Mouse (Mus musculus) heart, embryonic 16.5 days (tissue): ENCODE data around the gene Adam1a. TPM values are rescaled to one million over a fixed set of nuclear protein-coding genes. Genes with fewer than 3 reads are reported as not detected.

Experiments
- ATAC-seq: fragments of 200-750 bp; cut with Nextera tagmentation; replicated peaks from 2 replicates; pipeline ENCODE4 v1.8.0; 2017; ENCODE audit warnings: moderate number of reproducible peaks; ENCODE audit not compliant: insufficient read depth, low FRiP score; ENCODE audit errors: extremely low read depth
- H3K27ac ChIP-seq: fragments of 300-500 bp; sonication (generic); 2 replicates; pipeline ENCODE4 v1.5.1; 2014; ENCODE audit warnings: mild to moderate bottlenecking, low read length, control low read depth, moderate library complexity
- H3K27me3 ChIP-seq: fragments of 300-500 bp; sonication (generic); 2 replicates; pipeline ENCODE4 v1.6.1; 2014; ENCODE audit warnings: low read length, mixed read lengths; ENCODE audit not compliant: control insufficient read depth, insufficient read depth
- H3K36me3 ChIP-seq: fragments of 300-500 bp; sonication (generic); 2 replicates; pipeline ENCODE4 v1.6.1; 2014; ENCODE audit not compliant: control insufficient read depth, insufficient read depth
- H3K4me1 ChIP-seq: fragments of 300-500 bp; sonication (generic); 2 replicates; pipeline ENCODE4 v1.6.1; 2014; ENCODE audit warnings: low read length, mixed read lengths; ENCODE audit not compliant: control insufficient read depth, insufficient read depth
- H3K4me2 ChIP-seq: fragments of 300-500 bp; sonication (generic); 2 replicates; pipeline ENCODE4 v1.6.1; 2014; ENCODE audit warnings: low read depth, mild to moderate bottlenecking, control low read depth, low read length
- H3K4me3 ChIP-seq: fragments of 300-500 bp; sonication (generic); 2 replicates; pipeline ENCODE4 v1.5.1; 2014; ENCODE audit warnings: mild to moderate bottlenecking, control low read depth, low read length
- H3K9ac ChIP-seq: fragments of 300-500 bp; sonication (generic); 2 replicates; pipeline ENCODE4 v1.6.1; 2014; ENCODE audit warnings: low read length, control low read depth
- H3K9me3 ChIP-seq: fragments of 300-500 bp; sonication (generic); replicated peaks from 2 replicates; pipeline ENCODE4 v1.6.1; 2016; ENCODE audit warnings: low read length; ENCODE audit not compliant: control insufficient read depth
- WGBS: fragments of 180-500 bp; shearing (Covaris S2); extraction: QIAGEN DNeasy Blood & Tissue Kit; methylation state at CpG from one replicate; pipeline ENCODE4 v1.1.7; 2014; 5-methylcytosine and 5-hydroxymethylcytosine counted together
- polyA plus RNA-seq: library from polyadenylated mRNA; unstranded; fragments of >200 nt; fragmentation: Nextera tagmentation; extraction: Ambion mirVana; gene quantifications from 2 replicates; pipeline ENCODE4 v1.2.1, GENCODE M21; 2015

The Adam1a gene
- polyA plus RNA-seq, 1 experiment from 2014 or later: 0.54 TPM

DNA sequence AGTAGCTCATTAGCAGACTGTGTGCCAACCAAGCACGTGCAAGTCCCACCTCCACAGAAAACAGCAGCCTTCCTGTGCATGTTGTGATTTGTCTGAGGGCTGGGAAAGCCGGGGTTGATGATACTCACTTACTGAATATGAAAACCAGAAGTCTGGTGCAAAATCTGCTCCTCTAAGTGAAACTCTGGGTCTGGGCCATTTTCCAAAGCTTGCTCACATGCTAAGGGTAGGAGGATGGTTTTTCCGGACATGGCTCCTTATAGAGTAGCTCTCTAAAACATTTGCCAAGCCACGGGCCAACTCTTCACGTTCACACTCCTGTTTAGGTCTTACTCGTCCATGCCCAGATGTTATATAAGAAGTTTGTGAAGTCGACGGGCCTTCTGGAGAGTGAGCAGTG lies 52.0 kb downstream of the Adam1a start:
- Histone ChIP-seq H3K9ac (no peak overlapping the region), H3K27ac (no peak overlapping the region), H3K4me1 (no peaks in the 10 kb centered on the region), H3K4me3 (no peak overlapping the region), H3K27me3 (no peaks in the 10 kb centered on the region), H3K4me2 (no peak overlapping the region), H3K36me3 (no peaks in the 10 kb centered on the region), H3K9me3 (no peaks in the 10 kb centered on the region)
- ATAC-seq: no peak
- 56% methylated on average over 8 of the region's 8 CpGs for WGBS

DNA sequence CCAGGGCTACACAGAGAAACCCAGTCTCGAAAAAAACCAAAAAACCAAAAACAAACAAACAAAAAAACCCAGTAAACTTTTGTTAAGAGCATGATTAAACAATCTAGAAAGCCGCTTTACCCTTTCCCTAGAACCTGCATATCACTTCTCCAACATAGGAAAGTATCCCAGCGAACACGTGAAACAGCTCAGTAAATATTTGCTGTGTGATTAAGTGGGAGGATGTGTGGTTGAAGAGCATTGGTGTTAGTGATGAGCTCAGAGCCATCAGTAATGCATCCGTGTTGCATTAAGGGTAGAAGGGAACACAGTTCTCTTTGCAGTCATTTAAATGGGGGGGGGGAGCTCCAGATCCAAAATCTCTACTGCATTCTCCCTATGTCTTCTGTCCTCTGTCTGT lies 60.5 kb downstream of the Adam1a start:
- Histone ChIP-seq H3K27ac (no peak overlapping the region), H3K4me2 (no peak overlapping the region), H3K27me3 (no peaks in the 10 kb centered on the region), H3K36me3 (no peaks in the 10 kb centered on the region), H3K9me3 (no peaks in the 10 kb centered on the region), H3K4me1 (no peaks in the 10 kb centered on the region), H3K9ac (no peak overlapping the region), H3K4me3 (no peak overlapping the region)
- 74% methylated on average over 5 of the region's 5 CpGs for WGBS
- ATAC-seq: no peak

- WGBS: 32% methylated on average over 3 of the region's 3 CpGs
- no peak overlapping the region for H3K4me2 ChIP-seq
- no peak for ATAC-seq
- no peaks in the 10 kb centered on the region for H3K27me3 ChIP-seq
- no peaks in the 10 kb centered on the region for H3K4me1 ChIP-seq
- H3K4me3 ChIP-seq: no peak overlapping the region
- no peaks in the 10 kb centered on the region for H3K36me3 ChIP-seq
- no peak overlapping the region for H3K9ac ChIP-seq
- no peaks in the 10 kb centered on the region for H3K9me3 ChIP-seq
- no peak overlapping the region for H3K27ac ChIP-seq
Measured at GRCm38 (mm10) chr5:121477680-121478079, 67.6 kb downstream of the Adam1a start.

- Histone ChIP-seq H3K36me3 (no peaks in the 10 kb centered on the region), H3K27ac (no peak overlapping the region), H3K4me3 (no peak overlapping the region), H3K27me3 (no peaks in the 10 kb centered on the region), H3K4me1 (no peaks in the 10 kb centered on the region), H3K9me3 (no peaks in the 10 kb centered on the region), H3K4me2 (no peak overlapping the region), H3K9ac (no peak overlapping the region)
- 82% methylated on average over 1 of the region's 1 CpGs for WGBS
- ATAC-seq: no peak
Measured at GRCm38 (mm10) chr5:121476040-121476439, 69.2 kb downstream of the Adam1a start.

GRCm38 (mm10) chr5:121474610-121475009 lies 70.7 kb downstream of the Adam1a start:
- Histone ChIP-seq H3K27me3 (no peaks in the 10 kb centered on the region), H3K36me3 (no peaks in the 10 kb centered on the region), H3K4me2 (no peak overlapping the region), H3K9me3 (no peaks in the 10 kb centered on the region), H3K4me3 (no peak overlapping the region), H3K9ac (no peak overlapping the region), H3K4me1 (no peaks in the 10 kb centered on the region), H3K27ac (no peak overlapping the region)
- ATAC-seq: no peak
- 69% methylated on average over 7 of the region's 7 CpGs for WGBS

DNA sequence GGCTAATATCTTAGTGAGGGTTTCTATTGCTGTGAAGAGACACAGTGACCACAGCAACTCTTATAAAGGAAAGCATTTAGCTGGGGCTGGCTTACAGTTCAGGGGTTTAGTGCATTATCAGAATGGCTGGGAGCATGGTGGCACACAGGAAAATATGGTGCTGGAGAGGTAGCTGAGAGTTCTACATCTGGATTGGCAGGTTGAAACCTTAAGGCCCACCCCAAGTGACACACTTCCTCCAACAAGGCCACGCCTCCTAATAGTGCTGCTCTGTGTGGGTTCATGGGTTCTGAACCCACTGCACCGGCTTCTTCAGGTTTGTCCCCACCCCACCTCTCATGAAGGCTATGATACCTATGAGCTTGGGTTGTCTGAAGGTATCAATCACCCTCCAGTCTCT lies 72.9 kb downstream of the Adam1a start:
- Histone ChIP-seq H3K4me1 (no peaks in the 10 kb centered on the region), H3K9ac (no peak overlapping the region), H3K27ac (no peak overlapping the region), H3K4me3 (no peak overlapping the region), H3K9me3 (no peaks in the 10 kb centered on the region), H3K36me3 (no peaks in the 10 kb centered on the region), H3K4me2 (no peak overlapping the region), H3K27me3 (no peaks in the 10 kb centered on the region)
- 82% methylated on average over 2 of the region's 2 CpGs for WGBS
- ATAC-seq: no peak

DNA sequence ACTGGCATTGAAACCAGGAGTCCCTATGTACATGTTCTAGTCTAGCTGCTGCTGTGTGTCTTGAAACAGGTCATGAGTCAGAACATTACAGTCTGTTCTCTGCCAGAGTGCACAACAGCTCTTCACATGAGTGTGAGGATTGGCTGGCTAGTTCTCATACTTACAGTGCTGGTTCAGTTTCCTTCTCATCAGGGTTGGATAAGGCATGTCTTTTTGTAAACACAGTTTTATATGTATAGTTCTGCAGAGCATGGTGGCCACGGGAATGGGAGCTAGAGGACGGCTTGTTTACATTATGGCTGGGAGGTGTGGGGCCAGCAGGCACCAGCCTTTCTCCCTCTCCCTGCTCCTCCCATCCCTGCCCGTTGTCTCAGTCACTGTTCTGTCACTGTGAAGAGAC lies 75.7 kb downstream of the Adam1a start:
- 30% methylated on average over 3 of the region's 3 CpGs for WGBS

More for the DNA sequence above, 75.7 kb downstream of the Adam1a start:
- H3K4me3 ChIP-seq: no peak overlapping the region
- no peaks in the 10 kb centered on the region for H3K36me3 ChIP-seq
- ATAC-seq: no peak
- H3K9ac ChIP-seq: no peak overlapping the region
- H3K27me3 ChIP-seq: no peaks in the 10 kb centered on the region
- H3K4me2 ChIP-seq: no peak overlapping the region
- no peak overlapping the region for H3K27ac ChIP-seq
- H3K9me3 ChIP-seq: no peaks in the 10 kb centered on the region
- no peaks in the 10 kb centered on the region for H3K4me1 ChIP-seq

Other genes starting within 250 kb of the Adam1a start
- 85.0 and 86.3 TPM in 2 replicates for gene Trafd1, start 159.8 kb downstream of the Adam1a start, polyA plus RNA-seq
- gene Naa25, start 147.5 kb downstream of the Adam1a start, polyA plus RNA-seq: 35.5 and 36.3 TPM in 2 replicates
- 4.5 and 4.8 TPM in 2 replicates for gene Tmem116, start 93.6 kb downstream of the Adam1a start, polyA plus RNA-seq
- gene Erp29, start 93.0 kb downstream of the Adam1a start, polyA plus RNA-seq: 128 and 131 TPM in 2 replicates
- gene Adam1b, start 42.0 kb downstream of the Adam1a start, polyA plus RNA-seq: 0.12 and 0.14 TPM in 2 replicates
- gene Gm42878, start within 50 bp of the Adam1a start, polyA plus RNA-seq: 0.32 TPM in 1 of 2 replicates, not detected in the other
- 36.6 and 39.3 TPM in 2 replicates for gene Mapkapk5, start 423 bp upstream of the Adam1a start, polyA plus RNA-seq
- gene Aldh2, start 48.3 kb upstream of the Adam1a start, polyA plus RNA-seq: 132 and 133 TPM in 2 replicates
- 6.7 TPM in 2 replicates for gene Acad12, start 73.5 kb upstream of the Adam1a start, polyA plus RNA-seq
- 2.2 and 2.6 TPM in 2 replicates for gene Acad10, start 115.0 kb upstream of the Adam1a start, polyA plus RNA-seq
- gene Brap, start 115.1 kb upstream of the Adam1a start, polyA plus RNA-seq: 29.0 and 30.0 TPM in 2 replicates
- gene Atxn2, start 165.9 kb upstream of the Adam1a start, polyA plus RNA-seq: 36.0 and 38.4 TPM in 2 replicates